Mouse (Mus musculus) Patski (cell line): ENCODE results near the gene Dnajc21. TPM values are rescaled to one million over a fixed set of nuclear protein-coding genes. Genes with fewer than 3 reads are reported as not detected.

Source experiments
- ATAC-seq: fragments of 100-300 bp; one replicate; pipeline ENCODE4 v1.8.0; 2021
- CTCF ChIA-PET: fragments of 350-600 bp; sonication (Branson Sonifier 250); formaldehyde crosslinking; loops from one replicate; lab custom pipeline; 2022; ENCODE audit warnings: inconsistent platforms; lab: Charles Lee
- POLR2A ChIA-PET: fragments of 350-600 bp; sonication (Branson Sonifier 250); formaldehyde crosslinking; loops from one replicate; lab custom pipeline; 2022; ENCODE audit warnings: antibody characterized with exemption, inconsistent platforms; lab: Charles Lee
- DNase-seq: peaks from one replicate; pipeline ENCODE4 v3.0.0-alpha.2; 2011; ENCODE audit warnings: low read depth, low spot score
- H3K27me3 ChIP-seq: fragments of 371-371 bp; one replicate; pipeline ENCODE4 v1.5.1; 2021
- CTCF ChIP-seq: fragments of 100-300 bp; IDR thresholded peaks from one replicate; pipeline ENCODE4 v1.5.1; 2021
- in situ Hi-C: fragments of 300-500 bp; cut with MboI; formaldehyde crosslinking; loops from 3 replicates; pipeline ENCODE4 v1.11.1; 2018; ENCODE audit warnings: low pct_unique_long_range_greater_than_20kb, mixed read lengths
- polyA plus RNA-seq: library from polyadenylated mRNA; unstranded; gene quantifications from one replicate; pipeline ENCODE4 v1.2.3, GENCODE M21; 2021

The Dnajc21 gene
- polyA plus RNA-seq, 1 experiment from 2014 or later = 34.2 TPM

GRCm38 (mm10) chr15:10441493-10441892 lies 28.8 kb downstream of the Dnajc21 start:
- ChIA-PET POLR2A (no interaction called here), CTCF (no interaction called here)
- peak; percentile 38 for ATAC-seq

GRCm38 (mm10) chr15:10439963-10440362 lies 30.4 kb downstream of the Dnajc21 start:
- TF ChIP-seq CTCF = peak; percentile 20
- CTCF ChIA-PET = no interaction called here
- in situ Hi-C loops = loop anchor here (25.0 kb wide), 1 partner anchor 1253 kb away; no protein-coding TSS in a partner anchor
- no peak for ATAC-seq
- no peak for DNase-seq
- H3K27me3 ChIP-seq = no peaks in the 10 kb centered on the region
- POLR2A ChIA-PET = no interaction called here

More at GRCm38 (mm10) chr15:10441493-10441892, 28.8 kb downstream of the Dnajc21 start:
- H3K27me3 ChIP-seq = no peaks in the 10 kb centered on the region
- DNase-seq = no peak
- in situ Hi-C loops = loop anchor here (25.0 kb wide), 1 partner anchor 1254 kb away; no protein-coding TSS in a partner anchor
- no peak for TF ChIP-seq CTCF

GRCm38 (mm10) chr15:10436893-10437292 lies 33.4 kb downstream of the Dnajc21 start:
- ChIA-PET CTCF (no interaction called here), POLR2A (no interaction called here)
- no peaks in the 10 kb centered on the region for H3K27me3 ChIP-seq
- ATAC-seq (no peak), DNase-seq (no peak)
- in situ Hi-C loops = loop anchor here (25.0 kb wide), 1 partner anchor 1250 kb away; no protein-coding TSS in a partner anchor
- TF ChIP-seq CTCF = no peak

GRCm38 (mm10) chr15:10426545-10427266 lies 43.6 kb downstream of the Dnajc21 start:
- H3K27me3 ChIP-seq = no peaks in the 10 kb centered on the region
- ChIA-PET POLR2A (no interaction called here), CTCF (no interaction called here)
- DNase-seq (no peak), ATAC-seq (no peak)
- no peak for TF ChIP-seq CTCF
- in situ Hi-C loops = loop anchor here (25.0 kb wide), 1 partner anchor 1239 kb away; no protein-coding TSS in a partner anchor

- POLR2A ChIA-PET = no interaction called here
Measured at GRCm38 (mm10) chr15:10426124-10426523, 44.2 kb downstream of the Dnajc21 start.

GRCm38 (mm10) chr15:10421785-10422144 lies 48.6 kb downstream of the Dnajc21 start:
- in situ Hi-C loops = no loop called here
- no peaks in the 10 kb centered on the region for H3K27me3 ChIP-seq
- ATAC-seq (no peak), DNase-seq (no peak)
- CTCF ChIA-PET = no interaction called here
- no peak for TF ChIP-seq CTCF
- POLR2A ChIA-PET = no interaction called here

More at GRCm38 (mm10) chr15:10426124-10426523, 44.2 kb downstream of the Dnajc21 start:
- no peaks in the 10 kb centered on the region for H3K27me3 ChIP-seq
- TF ChIP-seq CTCF = no peak
- no peak for ATAC-seq
- DNase-seq = no peak
- CTCF ChIA-PET = no interaction called here
- in situ Hi-C loops = loop anchor here (25.0 kb wide), 1 partner anchor 1239 kb away; no protein-coding TSS in a partner anchor

- CTCF ChIA-PET = no interaction called here
- no peak for TF ChIP-seq CTCF
- in situ Hi-C loops = no loop called here
- peaks cover 3% of the 10 kb centered on the region for H3K27me3 ChIP-seq
- ATAC-seq (no peak), DNase-seq (no peak)
- POLR2A ChIA-PET = interaction anchor here (0.7 kb wide), 1 partner anchor 391 kb away, joined by 3 read pairs; no protein-coding TSS in a partner anchor
Measured at GRCm38 (mm10) chr15:10421138-10421784, 49.1 kb downstream of the Dnajc21 start.

- DNase-seq (no peak), ATAC-seq (no peak)
- in situ Hi-C loops = no loop called here
- ChIA-PET POLR2A (interaction anchor here (0.7 kb wide), 1 partner anchor 14 kb away, joined by 4 read pairs; no protein-coding TSS in a partner anchor), CTCF (interaction anchor here (1.1 kb wide), 1 partner anchor 43 kb away, joined by 3 read pairs; no protein-coding TSS in a partner anchor)
- no peak for TF ChIP-seq CTCF
- H3K27me3 ChIP-seq = peaks cover 3% of the 10 kb centered on the region
Measured at GRCm38 (mm10) chr15:10413656-10414055, 56.7 kb downstream of the Dnajc21 start.

GRCm38 (mm10) chr15:10410881-10411280 lies 59.4 kb downstream of the Dnajc21 start:
- POLR2A ChIA-PET = no interaction called here
- no peaks in the 10 kb centered on the region for H3K27me3 ChIP-seq
- no peak for TF ChIP-seq CTCF

GRCm38 (mm10) chr15:10409842-10410241 lies 60.5 kb downstream of the Dnajc21 start:
- POLR2A ChIA-PET = no interaction called here
- in situ Hi-C loops = no loop called here
- CTCF ChIA-PET = no interaction called here
- no peak for TF ChIP-seq CTCF
- no peak for ATAC-seq
- no peak for DNase-seq
- H3K27me3 ChIP-seq = no peaks in the 10 kb centered on the region

More at GRCm38 (mm10) chr15:10410881-10411280, 59.4 kb downstream of the Dnajc21 start:
- ATAC-seq (no peak), DNase-seq (no peak)
- in situ Hi-C loops = no loop called here
- CTCF ChIA-PET = no interaction called here

GRCm38 (mm10) chr15:10400415-10400814 lies 69.9 kb downstream of the Dnajc21 start:
- TF ChIP-seq CTCF = peak; percentile 63
- CTCF ChIA-PET = no interaction called here
- POLR2A ChIA-PET = no interaction called here
- in situ Hi-C loops = no loop called here
- peak; percentile 15 for DNase-seq
- H3K27me3 ChIP-seq = peaks cover 1% of the 10 kb centered on the region
- ATAC-seq = peak; percentile 82
